Mouse (Mus musculus): ENCODE results near the gene Vamp4. TPM values are rescaled to one million over a fixed set of nuclear protein-coding genes. Genes with fewer than 3 reads are reported as not detected.

Vamp4 gene
- total and polyA plus RNA-seq, 2 experiments from 2014 or later, result 34.9 to 79.1 TPM

DNA sequence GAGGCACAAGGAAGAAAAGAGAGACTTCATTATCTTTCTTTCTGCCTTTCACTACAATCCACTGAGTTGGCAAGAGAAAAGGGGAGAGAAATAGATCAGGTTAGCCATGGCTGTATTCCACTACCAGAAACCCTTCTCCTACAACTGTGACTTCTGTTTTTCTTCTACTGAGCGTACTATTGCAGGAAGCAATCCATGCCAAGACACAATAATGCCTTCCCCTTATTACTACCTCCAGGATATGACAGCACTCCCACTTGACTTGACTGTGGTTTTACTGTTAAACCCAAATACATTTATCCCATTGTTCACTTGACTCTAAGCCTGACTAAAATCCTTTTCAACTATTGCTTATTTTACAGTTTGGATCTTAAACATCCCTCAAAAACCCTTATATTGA is 7.1 kb upstream of the Vamp4 start:
- no peaks in the 10 kb centered on the region for H3K9me3 ChIP-seq (ENCODE audit: low read length)
- no peaks in the 10 kb centered on the region for H3K36me3 ChIP-seq (ENCODE audit: insufficient read depth)
- no peak overlapping the region for H3K4me3 ChIP-seq (ENCODE audit: low read depth, low read length)
- WGBS, result 82% methylated on average over 1 of the region's 1 CpGs
- no peak overlapping the region for H3K27ac ChIP-seq (ENCODE audit: low read depth, low read length)
- TF ChIP-seq CTCF (IDR thresholded peaks at IDR 0.05; ENCODE audit: low read depth), result no peak
- ATAC-seq, result no peak
- no peak overlapping the region for H3K9ac ChIP-seq
- H3K27me3 ChIP-seq (ENCODE audit: insufficient read depth, low read length), result no peaks in the 10 kb centered on the region
- no peak overlapping the region for H3K4me2 ChIP-seq (ENCODE audit: low read depth)
- H3K4me1 ChIP-seq (ENCODE audit: insufficient read depth), result no peaks in the 10 kb centered on the region
- no peak for DNase-seq

DNA sequence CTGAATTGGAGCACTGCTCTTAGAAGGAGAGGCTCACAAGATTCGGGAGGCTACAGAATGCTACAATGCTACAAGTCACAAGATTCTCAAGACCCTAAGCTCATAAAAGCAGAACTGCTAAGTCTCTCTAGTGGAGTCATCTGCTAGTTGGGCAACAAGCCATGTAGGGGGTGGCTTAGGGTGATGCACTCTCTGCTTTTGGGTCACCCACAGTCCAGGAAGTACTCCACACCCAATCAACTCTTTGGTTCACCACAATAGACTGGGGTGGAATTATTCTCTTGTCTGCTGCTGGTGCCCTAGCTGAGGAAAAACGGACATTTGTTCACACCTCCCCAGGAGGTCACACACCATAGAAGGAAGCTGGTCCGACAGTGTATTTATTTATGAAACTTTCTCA is 5.3 kb upstream of the Vamp4 start:
- Histone ChIP-seq H3K27me3 (ENCODE audit: insufficient read depth, low read length) (no peaks in the 10 kb centered on the region), H3K27ac (ENCODE audit: low read depth, low read length) (no peak overlapping the region), H3K4me1 (ENCODE audit: insufficient read depth) (no peaks in the 10 kb centered on the region), H3K4me2 (ENCODE audit: low read depth) (no peak overlapping the region), H3K36me3 (ENCODE audit: insufficient read depth) (no peaks in the 10 kb centered on the region), H3K9me3 (ENCODE audit: low read length) (no peaks in the 10 kb centered on the region), H3K9ac (no peak overlapping the region), H3K4me3 (ENCODE audit: low read depth, low read length) (no peak overlapping the region)
- DNase-seq, result no peak
- 50% methylated on average over 3 of the region's 3 CpGs for WGBS
- no peak for ATAC-seq
- TF ChIP-seq CTCF (IDR thresholded peaks at IDR 0.05; ENCODE audit: low read depth), result no peak

DNA sequence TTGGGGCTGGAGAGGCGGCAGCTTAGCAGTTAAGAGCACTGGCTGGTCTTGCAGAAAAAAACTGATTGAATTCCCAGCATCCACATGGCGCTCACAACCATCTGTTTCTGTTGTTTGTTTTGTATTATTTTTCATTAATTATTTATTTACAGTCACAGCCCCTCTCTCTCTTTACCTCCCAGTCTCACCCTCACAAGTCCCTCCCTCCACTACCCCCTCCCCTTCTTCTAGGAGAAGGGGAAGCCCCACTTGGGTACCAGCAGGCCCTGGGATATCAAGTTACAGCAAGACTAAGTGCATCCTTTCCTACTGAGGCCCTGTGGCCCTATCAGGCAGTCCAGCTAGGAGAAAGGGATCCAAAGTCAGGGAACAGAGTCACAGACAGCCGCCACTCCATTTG is 3.0 kb upstream of the Vamp4 start:
- no peak overlapping the region for H3K27ac ChIP-seq (ENCODE audit: low read depth, low read length)
- no peaks in the 10 kb centered on the region for H3K27me3 ChIP-seq (ENCODE audit: insufficient read depth, low read length)
- H3K9me3 ChIP-seq (ENCODE audit: low read length), result no peaks in the 10 kb centered on the region
- no peak for DNase-seq
- H3K4me2 ChIP-seq (ENCODE audit: low read depth), result no peak overlapping the region
- H3K4me3 ChIP-seq (ENCODE audit: low read depth, low read length), result no peak overlapping the region
- H3K4me1 ChIP-seq (ENCODE audit: insufficient read depth), result peaks cover 2% of the 10 kb centered on the region; the same call in 1 of the 2 replicates
- WGBS, result 45% methylated on average over 3 of the region's 3 CpGs
- no peak for ATAC-seq
- H3K9ac ChIP-seq, result no peak overlapping the region
- no peak for TF ChIP-seq CTCF (IDR thresholded peaks at IDR 0.05; ENCODE audit: low read depth)
- H3K36me3 ChIP-seq (ENCODE audit: insufficient read depth), result no peaks in the 10 kb centered on the region

DNA sequence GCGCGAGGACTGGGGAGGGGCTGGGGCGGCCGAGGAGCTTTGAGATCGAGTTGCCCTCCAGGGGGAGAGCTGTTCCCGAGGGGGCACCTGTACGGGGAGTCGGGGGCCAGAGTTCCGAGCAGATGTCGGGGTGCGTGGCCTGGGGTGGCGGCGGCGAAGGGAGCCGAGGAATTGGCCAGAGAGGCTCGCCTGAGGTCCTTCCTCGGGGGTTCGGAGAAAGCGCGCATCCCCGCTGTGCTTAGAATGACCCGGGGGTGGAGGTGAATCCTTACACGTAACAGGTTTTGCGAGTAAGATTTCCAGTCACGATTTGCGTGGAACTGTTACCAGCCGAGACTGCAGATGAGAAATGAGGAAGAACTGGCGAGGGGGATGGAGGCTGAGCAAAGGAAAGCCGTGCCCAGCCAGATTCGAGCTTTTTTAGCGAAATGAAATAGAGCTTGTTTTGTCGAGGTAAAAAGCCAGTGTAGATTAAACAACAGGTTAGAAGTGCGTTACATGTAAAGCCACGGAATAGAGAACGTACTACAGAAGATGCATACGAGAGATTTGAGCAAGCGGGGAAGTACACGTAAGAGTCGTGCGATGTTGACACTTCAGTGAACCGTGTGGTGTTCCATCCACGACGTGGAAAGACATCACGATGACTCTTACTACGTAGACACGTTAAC is 751 bp downstream of the Vamp4 start:
- Histone ChIP-seq H3K9me3 (ENCODE audit: low read length) (no peaks in the 10 kb centered on the region), H3K36me3 (ENCODE audit: insufficient read depth) (peaks cover 11% of the 10 kb centered on the region), H3K4me1 (ENCODE audit: insufficient read depth) (peaks cover 2% of the 10 kb centered on the region; the same call in 1 of the 2 replicates), H3K27ac (ENCODE audit: low read depth, low read length) (peak overlapping the region; percentile 92), H3K4me2 (ENCODE audit: low read depth) (peak overlapping the region; percentile 60), H3K27me3 (ENCODE audit: insufficient read depth, low read length) (no peaks in the 10 kb centered on the region), H3K4me3 (ENCODE audit: low read depth, low read length) (peak overlapping the region; percentile 100), H3K9ac (peak overlapping the region; percentile 94)
- ATAC-seq, result peak; percentile 34
- no peak for TF ChIP-seq CTCF (IDR thresholded peaks at IDR 0.05; ENCODE audit: low read depth)
- peak; percentile 77 for DNase-seq
- WGBS, result under 1% methylated on average over 44 of the region's 46 CpGs

DNA sequence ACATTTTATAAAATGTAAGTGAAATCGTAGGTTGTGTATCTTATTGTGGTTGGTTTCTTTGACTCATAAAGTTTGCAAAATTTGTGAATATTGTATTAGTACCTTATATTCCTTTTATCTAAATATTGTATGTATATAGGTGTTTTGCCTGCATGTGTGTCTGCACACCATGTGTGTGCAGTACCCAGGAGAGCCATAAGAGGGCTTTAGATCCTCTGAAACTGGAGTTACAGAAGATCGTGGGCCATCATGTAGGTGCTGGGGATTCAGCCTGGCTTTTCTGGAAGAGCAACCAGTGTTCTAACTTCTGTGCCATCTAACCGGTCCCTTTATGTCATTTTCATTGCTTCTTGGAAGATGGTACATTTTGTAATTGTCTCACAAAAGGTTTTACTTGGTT is 4.8 kb downstream of the Vamp4 start:
- WGBS, result 98% methylated on average over 3 of the region's 3 CpGs

DNA sequence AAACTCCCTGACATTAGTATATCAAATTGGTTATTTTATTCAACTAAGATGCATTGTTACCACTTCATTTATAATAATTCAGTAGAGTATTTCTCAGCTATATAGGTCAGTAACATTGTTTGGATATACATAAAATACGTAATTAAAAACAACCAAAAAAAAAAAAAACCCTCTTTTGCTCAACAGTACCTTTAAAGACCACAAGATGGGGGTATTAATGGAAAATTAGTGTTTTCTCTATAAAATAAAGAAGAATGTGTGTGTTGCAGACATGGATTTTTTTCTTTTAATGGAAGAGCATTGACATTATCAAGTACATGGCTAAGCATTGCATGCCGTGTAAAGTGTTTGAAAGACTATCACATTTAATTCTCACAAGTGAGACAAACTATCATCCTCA is 12.6 kb downstream of the Vamp4 start:
- Histone ChIP-seq H3K4me3 (ENCODE audit: low read depth, low read length) (no peak overlapping the region), H3K9ac (no peak overlapping the region), H3K4me1 (ENCODE audit: insufficient read depth) (no peaks in the 10 kb centered on the region), H3K27ac (ENCODE audit: low read depth, low read length) (no peak overlapping the region), H3K9me3 (ENCODE audit: low read length) (no peaks in the 10 kb centered on the region), H3K4me2 (ENCODE audit: low read depth) (no peak overlapping the region), H3K36me3 (ENCODE audit: insufficient read depth) (peaks cover 37% of the 10 kb centered on the region), H3K27me3 (ENCODE audit: insufficient read depth, low read length) (no peaks in the 10 kb centered on the region)
- WGBS, result 81% methylated on average over 2 of the region's 2 CpGs
- TF ChIP-seq CTCF (IDR thresholded peaks at IDR 0.05; ENCODE audit: low read depth), result peak; percentile 46
- DNase-seq (no peak), ATAC-seq (no peak)

More for the DNA sequence above, 4.8 kb downstream of the Vamp4 start:
- Histone ChIP-seq H3K4me2 (ENCODE audit: low read depth) (no peak overlapping the region), H3K27ac (ENCODE audit: low read depth, low read length) (no peak overlapping the region), H3K36me3 (ENCODE audit: insufficient read depth) (peaks cover 33% of the 10 kb centered on the region), H3K9me3 (ENCODE audit: low read length) (no peaks in the 10 kb centered on the region), H3K9ac (no peak overlapping the region), H3K27me3 (ENCODE audit: insufficient read depth, low read length) (no peaks in the 10 kb centered on the region), H3K4me3 (ENCODE audit: low read depth, low read length) (no peak overlapping the region), H3K4me1 (ENCODE audit: insufficient read depth) (peaks cover 2% of the 10 kb centered on the region; the same call in 1 of the 2 replicates)
- no peak for ATAC-seq
- TF ChIP-seq CTCF (IDR thresholded peaks at IDR 0.05; ENCODE audit: low read depth), result no peak
- no peak for DNase-seq

DNA sequence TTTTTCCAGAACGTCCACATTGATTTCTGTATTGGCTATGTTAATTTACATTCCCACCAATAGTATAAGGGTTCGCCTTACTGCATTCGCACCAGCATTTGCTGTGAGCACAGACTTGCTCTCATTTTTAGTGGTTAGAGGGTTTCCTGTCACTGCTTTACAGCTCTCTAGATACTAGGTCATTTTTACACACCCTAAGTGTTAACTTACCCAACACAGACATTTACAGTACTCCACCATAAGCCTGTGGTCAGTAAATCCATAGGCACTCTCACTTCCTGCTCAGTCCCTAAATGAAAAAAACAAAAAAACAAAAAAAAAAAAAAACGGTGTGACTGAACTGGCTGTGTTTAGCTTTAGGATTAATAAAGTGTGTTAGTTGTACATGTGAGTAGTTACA is 16.0 kb downstream of the Vamp4 start:
- H3K4me2 ChIP-seq (ENCODE audit: low read depth), result no peak overlapping the region
- no peak overlapping the region for H3K27ac ChIP-seq (ENCODE audit: low read depth, low read length)
- no peak overlapping the region for H3K9ac ChIP-seq
- peaks cover 21% of the 10 kb centered on the region for H3K36me3 ChIP-seq (ENCODE audit: insufficient read depth)
- H3K9me3 ChIP-seq (ENCODE audit: low read length), result no peaks in the 10 kb centered on the region
- TF ChIP-seq CTCF (IDR thresholded peaks at IDR 0.05; ENCODE audit: low read depth), result no peak
- 82% methylated on average over 4 of the region's 4 CpGs for WGBS
- H3K4me3 ChIP-seq (ENCODE audit: low read depth, low read length), result no peak overlapping the region
- ATAC-seq, result no peak
- H3K4me1 ChIP-seq (ENCODE audit: insufficient read depth), result no peaks in the 10 kb centered on the region
- no peak for DNase-seq
- H3K27me3 ChIP-seq (ENCODE audit: insufficient read depth, low read length), result no peaks in the 10 kb centered on the region
